Mouse (Mus musculus): ENCODE measurements around the gene Hnrnpul1. TPM values are rescaled to one million over a fixed set of nuclear protein-coding genes. Genes with fewer than 3 reads are reported as not detected.
"Not testable (repeated sequence)": the region's sequence is repeated elsewhere in the genome, so short reads cannot be mapped to it uniquely, and the experiment has no call there.

Gene Hnrnpul1
- 43.9 and 51.5 TPM in 2 replicates for polyA plus RNA-seq (2015; fragmentation: Nextera tagmentation; extraction: Ambion mirVana)

DNA sequence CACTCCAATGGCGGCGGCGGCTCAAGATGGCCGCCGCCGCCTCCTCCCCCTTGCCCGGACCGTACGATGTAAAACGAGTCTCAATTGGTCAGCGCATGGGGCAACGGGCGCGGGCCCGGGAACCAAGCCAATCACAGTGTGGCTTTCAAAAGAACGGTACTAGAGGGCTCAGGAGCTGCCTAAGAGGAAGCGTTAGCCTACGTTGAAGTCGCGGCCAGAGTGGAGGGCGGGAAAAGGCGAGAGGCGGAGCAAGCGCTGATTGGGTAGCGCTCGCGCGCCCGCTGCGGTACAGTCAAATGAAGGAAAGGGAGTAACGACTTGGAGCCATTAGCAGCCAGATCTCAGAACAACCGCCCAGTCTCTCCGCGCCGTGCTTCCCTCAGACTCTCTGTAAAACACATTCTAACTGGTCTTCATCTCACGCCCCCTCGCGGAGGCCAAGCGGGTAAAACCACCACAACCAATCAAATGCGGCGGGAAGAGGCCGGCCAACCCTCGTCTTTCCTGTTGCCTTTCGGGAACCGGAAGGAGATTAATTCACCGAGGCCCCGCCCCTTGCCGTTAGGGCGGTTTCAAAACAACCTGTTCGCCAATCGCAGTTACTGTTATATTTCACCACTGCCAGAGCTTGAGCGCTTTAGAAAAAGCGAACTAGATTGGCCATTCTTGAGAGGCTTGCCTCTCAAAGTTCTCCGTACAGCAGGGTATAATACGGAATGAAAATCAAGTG is at the start of gene Hnrnpul1:
Hnrnpul1 (minus strand) TSS at position 20 of the 730 bp plus-strand sequence.
- ATAC-seq = peak; percentile 95

GRCm38 (mm10) chr7:25803460-25803859 is 48.9 kb upstream of the Hnrnpul1 start:
- peaks cover 14% of the 10 kb centered on the region for H3K4me1 ChIP-seq (replicated peaks)
- H3K4me3 ChIP-seq (replicated peaks) = no peak overlapping the region
- H3K27ac ChIP-seq = no peak overlapping the region
- H3K9me3 ChIP-seq = no peaks in the 10 kb centered on the region
- H3K36me3 ChIP-seq = no peaks in the 10 kb centered on the region
- no peak overlapping the region for H3K9ac ChIP-seq
- H3K27me3 ChIP-seq (replicated peaks) = no peaks in the 10 kb centered on the region
- no peak overlapping the region for H3K4me2 ChIP-seq (replicated peaks)
- ATAC-seq = no peak
- WGBS = 82% methylated on average over 13 of the region's 13 CpGs

More for the DNA sequence above, at the start of gene Hnrnpul1:
- WGBS = under 1% methylated on average over 55 of the region's 55 CpGs
- peak within 1 kb of the TSS; percentile 98 for H3K27ac ChIP-seq
- no peaks in the 10 kb centered on the region for H3K9me3 ChIP-seq
- H3K36me3 ChIP-seq = peaks cover 15% of the 10 kb centered on the region
- peak within 1 kb of the TSS; percentile 77 for H3K4me3 ChIP-seq (replicated peaks)
- peaks cover 16% of the 10 kb centered on the region; the same call in 1 of the 2 replicates for H3K4me1 ChIP-seq (replicated peaks)
- no peaks in the 10 kb centered on the region for H3K27me3 ChIP-seq (replicated peaks)
- H3K4me2 ChIP-seq (replicated peaks) = peak within 1 kb of the TSS; percentile 87
- peak within 1 kb of the TSS; percentile 92 for H3K9ac ChIP-seq

GRCm38 (mm10) chr7:25802241-25803125 is 47.9 kb upstream of the Hnrnpul1 start:
- Histone ChIP-seq H3K4me1 (replicated peaks) (peaks cover 14% of the 10 kb centered on the region), H3K36me3 (no peaks in the 10 kb centered on the region), H3K9me3 (no peaks in the 10 kb centered on the region), H3K27me3 (replicated peaks) (no peaks in the 10 kb centered on the region), H3K9ac (peak overlapping the region; percentile 8; the same call in 1 of the 2 replicates), H3K4me3 (replicated peaks) (peak overlapping the region; percentile 18; the same call in 1 of the 2 replicates), H3K27ac (peak overlapping the region; percentile 73), H3K4me2 (replicated peaks) (peak overlapping the region; percentile 47)
- WGBS = 21% methylated on average over 24 of the region's 24 CpGs
- ATAC-seq = peak; percentile 60

DNA sequence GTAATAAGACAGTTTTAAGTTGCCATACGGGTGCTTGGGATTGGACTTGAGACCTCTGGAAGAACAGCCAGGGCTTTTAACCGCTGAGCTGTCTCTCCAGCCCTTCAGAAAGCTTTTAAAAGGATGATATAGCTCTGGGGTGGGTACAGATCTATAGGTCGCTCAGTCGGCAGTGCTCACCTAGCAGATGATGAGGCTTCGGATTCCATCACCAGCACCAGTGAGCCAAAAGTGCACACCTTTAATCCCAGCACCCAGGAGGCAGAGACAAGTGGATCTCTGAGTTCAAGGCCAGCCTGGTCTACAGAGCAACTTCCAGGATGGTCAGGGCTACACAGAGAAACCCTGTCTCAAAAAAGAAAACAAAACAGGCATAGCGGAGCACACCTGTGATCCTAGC is 46.5 kb upstream of the Hnrnpul1 start:
- ATAC-seq = no peak
- Histone ChIP-seq H3K36me3 (no peaks in the 10 kb centered on the region), H3K27ac (no peak overlapping the region), H3K4me1 (replicated peaks) (peaks cover 14% of the 10 kb centered on the region), H3K9ac (no peak overlapping the region), H3K4me3 (replicated peaks) (no peak overlapping the region), H3K27me3 (replicated peaks) (no peaks in the 10 kb centered on the region), H3K9me3 (no peaks in the 10 kb centered on the region), H3K4me2 (replicated peaks) (no peak overlapping the region)
- 91% methylated on average over 6 of the region's 6 CpGs for WGBS

DNA sequence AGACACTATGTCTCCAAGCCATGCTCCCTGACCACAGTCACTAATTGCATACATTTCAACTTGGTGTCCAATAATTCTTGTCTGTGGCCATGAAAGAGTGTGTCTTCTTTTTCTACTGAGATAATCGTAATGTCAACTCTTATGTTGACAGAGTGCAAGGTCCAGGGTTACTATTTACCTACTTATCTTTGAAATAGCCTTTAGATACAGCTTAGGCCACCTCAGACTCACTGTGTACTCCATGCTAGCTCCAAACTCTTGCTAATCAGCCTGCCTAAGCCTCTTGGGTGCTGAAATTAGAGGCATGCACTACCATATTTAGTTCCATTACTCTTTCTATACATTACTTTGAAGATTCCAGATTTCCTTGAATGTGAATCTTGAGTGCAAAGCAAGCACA is 44.8 kb upstream of the Hnrnpul1 start:
- peaks cover 10% of the 10 kb centered on the region for H3K4me1 ChIP-seq (replicated peaks)
- H3K36me3 ChIP-seq = no peaks in the 10 kb centered on the region
- H3K27me3 ChIP-seq (replicated peaks) = no peaks in the 10 kb centered on the region
- H3K9ac ChIP-seq = no peak overlapping the region
- WGBS = 52% methylated on average over 1 of the region's 1 CpGs
- H3K9me3 ChIP-seq = no peaks in the 10 kb centered on the region
- H3K4me3 ChIP-seq (replicated peaks) = no peak overlapping the region
- peak overlapping the region; percentile 27; the same call in 1 of the 2 replicates for H3K27ac ChIP-seq
- peak; percentile 76 for ATAC-seq
- no peak overlapping the region for H3K4me2 ChIP-seq (replicated peaks)

DNA sequence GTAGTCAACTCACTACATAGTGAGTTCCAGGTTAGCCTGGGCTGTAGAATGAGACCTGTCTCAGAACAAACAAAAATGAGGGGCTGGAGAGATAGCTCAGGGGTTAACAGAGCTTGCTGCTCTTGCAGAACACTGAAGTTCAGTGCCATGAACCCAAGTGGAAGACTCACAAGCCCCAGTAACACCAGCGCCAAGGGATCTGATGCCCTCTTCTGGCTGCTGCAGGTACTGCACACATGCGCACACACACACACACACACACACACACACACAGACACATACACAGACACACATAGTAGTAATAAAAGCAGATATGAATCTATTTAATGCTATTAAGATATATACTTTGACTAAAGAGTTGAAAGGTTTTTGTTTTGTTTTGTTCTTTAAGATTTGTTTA is 44.0 kb upstream of the Hnrnpul1 start:
- 73% methylated on average over 2 of the region's 2 CpGs for WGBS
- Histone ChIP-seq H3K36me3 (no peaks in the 10 kb centered on the region), H3K27ac (no peak overlapping the region), H3K9ac (no peak overlapping the region), H3K27me3 (replicated peaks) (no peaks in the 10 kb centered on the region), H3K4me2 (replicated peaks) (no peak overlapping the region), H3K4me3 (replicated peaks) (no peak overlapping the region), H3K9me3 (no peaks in the 10 kb centered on the region), H3K4me1 (replicated peaks) (peaks cover 10% of the 10 kb centered on the region)
- no peak for ATAC-seq

- H3K36me3 ChIP-seq = no peaks in the 10 kb centered on the region
- ATAC-seq = no peak
- WGBS = 90% methylated on average over 8 of the region's 8 CpGs
These were observed 40.2 kb upstream of the Hnrnpul1 start for GRCm38 (mm10) chr7:25794775-25795174.

DNA sequence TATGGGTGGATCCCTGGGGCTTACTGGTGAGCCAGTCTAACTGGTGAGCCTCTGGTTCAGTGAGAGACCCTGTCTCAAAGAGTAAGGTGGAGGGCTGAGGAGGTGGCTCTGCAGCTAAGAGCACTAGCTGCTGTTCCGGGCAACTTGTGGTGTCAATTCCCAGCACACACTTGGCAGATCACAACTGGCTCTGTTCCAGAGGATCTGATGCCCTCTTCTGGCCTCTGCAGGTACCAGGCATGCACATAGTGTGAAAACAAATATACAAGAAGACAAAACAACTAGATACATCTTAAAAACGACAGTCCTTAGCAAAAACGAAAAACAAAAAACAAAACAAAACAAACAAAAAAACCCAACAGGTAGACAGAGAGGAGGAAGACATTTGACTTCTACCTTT is 39.1 kb upstream of the Hnrnpul1 start:
- no peak for ATAC-seq

More at GRCm38 (mm10) chr7:25794775-25795174, 40.2 kb upstream of the Hnrnpul1 start:
- H3K9me3 ChIP-seq = no peaks in the 10 kb centered on the region
- H3K4me2 ChIP-seq (replicated peaks) = no peak overlapping the region
- H3K27ac ChIP-seq = no peak overlapping the region
- H3K27me3 ChIP-seq (replicated peaks) = no peaks in the 10 kb centered on the region
- no peak overlapping the region for H3K4me3 ChIP-seq (replicated peaks)
- H3K9ac ChIP-seq = no peak overlapping the region
- peaks cover 10% of the 10 kb centered on the region for H3K4me1 ChIP-seq (replicated peaks)

GRCm38 (mm10) chr7:25792966-25793365 is 38.4 kb upstream of the Hnrnpul1 start:
- not testable (repeated sequence) for H3K4me3 ChIP-seq (replicated peaks); H3K36me3 ChIP-seq; H3K9me3 ChIP-seq; H3K27me3 ChIP-seq (replicated peaks); H3K4me2 ChIP-seq (replicated peaks); H3K9ac ChIP-seq; H3K27ac ChIP-seq; ATAC-seq
- peaks cover 16% of the 10 kb centered on the region for H3K4me1 ChIP-seq (replicated peaks)
- 67% methylated on average over 9 of the region's 9 CpGs for WGBS

More for the DNA sequence above, 39.1 kb upstream of the Hnrnpul1 start:
- H3K9ac ChIP-seq = no peak overlapping the region
- peaks cover 16% of the 10 kb centered on the region for H3K4me1 ChIP-seq (replicated peaks)
- H3K27ac ChIP-seq = no peak overlapping the region
- H3K27me3 ChIP-seq (replicated peaks) = no peaks in the 10 kb centered on the region
- H3K9me3 ChIP-seq = no peaks in the 10 kb centered on the region
- 63% methylated on average over 3 of the region's 3 CpGs for WGBS
- no peaks in the 10 kb centered on the region for H3K36me3 ChIP-seq
- H3K4me2 ChIP-seq (replicated peaks) = no peak overlapping the region
- no peak overlapping the region for H3K4me3 ChIP-seq (replicated peaks)

DNA sequence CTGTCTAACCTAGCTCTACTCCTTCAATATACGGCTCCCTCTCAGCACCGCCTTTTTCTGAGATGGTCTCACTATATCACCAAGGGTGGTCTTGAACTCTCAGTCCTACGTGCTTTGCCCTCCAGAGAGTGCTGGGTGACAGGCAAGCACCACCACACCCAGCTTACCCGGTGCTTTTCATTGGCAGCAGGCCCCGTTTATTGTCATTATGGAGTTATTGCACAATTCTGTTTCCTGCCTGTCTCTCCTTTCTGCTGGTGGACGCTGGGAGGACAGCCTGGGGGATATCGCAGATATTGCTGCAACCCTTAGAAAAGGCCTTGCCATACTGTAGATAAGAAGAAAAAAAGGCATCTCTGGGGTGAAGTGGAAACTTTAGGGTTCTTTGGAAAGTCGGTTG is 36.1 kb upstream of the Hnrnpul1 start:
- Histone ChIP-seq H3K4me1 (replicated peaks) (peaks cover 24% of the 10 kb centered on the region), H3K27ac (no peak overlapping the region), H3K36me3 (no peaks in the 10 kb centered on the region), H3K4me2 (replicated peaks) (no peak overlapping the region), H3K9me3 (no peaks in the 10 kb centered on the region), H3K9ac (no peak overlapping the region), H3K4me3 (replicated peaks) (no peak overlapping the region), H3K27me3 (replicated peaks) (no peaks in the 10 kb centered on the region)
- 56% methylated on average over 8 of the region's 8 CpGs for WGBS
- peak; percentile 21; the same call in 1 of the 2 replicates for ATAC-seq

DNA sequence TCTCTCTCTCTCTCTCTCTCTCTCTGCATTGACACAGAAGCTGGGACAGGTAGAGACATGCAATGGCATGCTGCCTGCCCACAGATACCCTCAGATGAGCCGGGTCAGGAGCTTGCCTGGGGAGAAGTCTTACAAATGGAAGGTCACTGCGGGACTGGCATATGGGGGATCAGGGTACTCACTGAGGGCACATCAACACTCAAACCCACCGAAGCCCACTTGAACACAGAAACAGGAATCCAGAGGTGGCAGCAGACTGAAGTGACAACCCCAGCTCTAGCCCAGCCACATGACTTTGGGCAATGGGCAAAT is 34.5 kb upstream of the Hnrnpul1 start:
- 29% methylated on average over 3 of the region's 3 CpGs for WGBS
- peak overlapping the region; percentile 63 for H3K4me3 ChIP-seq (replicated peaks)
- no peaks in the 10 kb centered on the region for H3K9me3 ChIP-seq
- peak overlapping the region; percentile 68 for H3K9ac ChIP-seq
- peak overlapping the region; percentile 87 for H3K4me2 ChIP-seq (replicated peaks)
- 0 out of 2 replicates have a peak overlapping the region, but pooled peaks have one; percentile 77 for H3K27ac ChIP-seq
- H3K27me3 ChIP-seq (replicated peaks) = no peaks in the 10 kb centered on the region
- ATAC-seq = no peak
- H3K36me3 ChIP-seq = no peaks in the 10 kb centered on the region
- H3K4me1 ChIP-seq (replicated peaks) = peaks cover 24% of the 10 kb centered on the region

All from intestine, embryonic 15.5 days (tissue).